21 mouse cellular contexts compared by ENCODE assay signal in genomic region chr17:80578041-80578440, GRCm38 (mm10). TPM values are rescaled to one million over a fixed set of nuclear protein-coding genes. Genes with fewer than 3 reads are reported as not detected.
DNase-seq lines count a peak whose midpoint lies in the region; ATAC-seq and TF ChIP-seq lines count a peak whose summit lies in the region.
"Had no signal": no experiment of that assay in that cellular context is flagged by ENCODE, and none has a peak within 500 bp of the region (broad histone marks: within the 10 kb centered on the region; RNA-seq: fewer than 3 reads in every experiment).

No protein-coding gene starts in this region.

- no peak for DNase-seq in hindbrain, embryonic 14.5 days (ENCODE audit: low spot score)
- DNase-seq in midbrain, embryonic 14.5 days, result no peak
- no peak for DNase-seq in midbrain, embryonic 10.5 days (ENCODE audit: low spot score)
- DNase-seq: adrenal gland, postnatal 10 days; cerebellum, adult 8-10 months; cerebellum, postnatal 36 days; embryo, embryonic 11 days; gastrocnemius, adult 2 months; kidney, adult 11 months; left cerebral cortex, postnatal 4 days; right cerebral cortex, postnatal 14 days had no signal

- TF ChIP-seq CTCF in intestine, postnatal 0 days (IDR thresholded peaks at IDR 0.05; ENCODE audit: low read depth), result no peak

- H3K36me3 ChIP-seq in forebrain, embryonic 15.5 days, result peaks cover 21% of the 10 kb centered on the region
- H3K36me3 ChIP-seq in forebrain, embryonic 13.5 days (ENCODE audit: poor library complexity, severe bottlenecking), result peaks cover 23% of the 10 kb centered on the region
- peaks cover 28% of the 10 kb centered on the region for H3K36me3 ChIP-seq in hindbrain, embryonic 14.5 days (replicated peaks; ENCODE audit: control insufficient read depth, insufficient read depth)
- peaks cover 21% of the 10 kb centered on the region for H3K36me3 ChIP-seq in hindbrain, embryonic 13.5 days
- peaks cover 22% of the 10 kb centered on the region for H3K36me3 ChIP-seq in midbrain, embryonic 14.5 days (ENCODE audit: control insufficient read depth, insufficient read depth, low read length)
- peaks cover 27% of the 10 kb centered on the region for H3K36me3 ChIP-seq in midbrain, embryonic 10.5 days
- H3K36me3 ChIP-seq in hindbrain, embryonic 16.5 days (ENCODE audit: control insufficient read depth, insufficient read depth, low read length), result peaks cover 9% of the 10 kb centered on the region; the same call in 1 of the 2 replicates
- peaks cover 17% of the 10 kb centered on the region for H3K36me3 ChIP-seq in intestine, postnatal 0 days (ENCODE audit: control insufficient read depth, insufficient read depth)

- no peak overlapping the region; the same call in 1 of the 2 replicates for H3K27ac ChIP-seq in forebrain, embryonic 15.5 days (replicated peaks)
- H3K27ac ChIP-seq in forebrain, embryonic 13.5 days, result no peak overlapping the region
- no peak overlapping the region for H3K27ac ChIP-seq in hindbrain, embryonic 14.5 days
- no peak overlapping the region for H3K27ac ChIP-seq in hindbrain, embryonic 13.5 days
- no peak overlapping the region for H3K27ac ChIP-seq in midbrain, embryonic 14.5 days (replicated peaks; ENCODE audit: low read depth, low read length)
- H3K27ac ChIP-seq in midbrain, embryonic 10.5 days (replicated peaks), result no peak overlapping the region
- no peak overlapping the region for H3K27ac ChIP-seq in hindbrain, embryonic 16.5 days (ENCODE audit: low read depth, low read length)
- no peak overlapping the region for H3K27ac ChIP-seq in intestine, postnatal 0 days (ENCODE audit: low read depth, low read length)
- H3K27ac ChIP-seq: embryonic facial prominence, embryonic 13.5 days; gastrocnemius, adult 2 months; kidney, embryonic 15.5 days; midbrain, embryonic 12.5 days; stomach, postnatal 0 days had no signal

- no peak overlapping the region for H3K9ac ChIP-seq in forebrain, embryonic 15.5 days (replicated peaks)
- no peak overlapping the region for H3K9ac ChIP-seq in forebrain, embryonic 13.5 days
- no peak overlapping the region for H3K9ac ChIP-seq in hindbrain, embryonic 14.5 days
- no peak overlapping the region for H3K9ac ChIP-seq in hindbrain, embryonic 13.5 days
- H3K9ac ChIP-seq in midbrain, embryonic 14.5 days (replicated peaks; ENCODE audit: low read length), result no peak overlapping the region
- no peak overlapping the region for H3K9ac ChIP-seq in hindbrain, embryonic 16.5 days (ENCODE audit: low read depth, low read length)
- H3K9ac ChIP-seq in intestine, postnatal 0 days (ENCODE audit: low read depth, low read length), result no peak overlapping the region
- H3K9ac ChIP-seq: kidney, embryonic 15.5 days had no signal

- ATAC-seq in forebrain, embryonic 15.5 days (replicated peaks), result no peak
- no peak for ATAC-seq in forebrain, embryonic 13.5 days
- no peak for ATAC-seq in hindbrain, embryonic 14.5 days (ENCODE audit: low FRiP score)
- no peak for ATAC-seq in hindbrain, embryonic 13.5 days (ENCODE audit: low FRiP score)
- no peak for ATAC-seq in midbrain, embryonic 14.5 days (ENCODE audit: low FRiP score, low TSS enrichment)
- ATAC-seq in hindbrain, embryonic 16.5 days, result no peak
- ATAC-seq in intestine, postnatal 0 days, result no peak

- H3K27me3 ChIP-seq in forebrain, embryonic 15.5 days, result no peaks in the 10 kb centered on the region
- no peaks in the 10 kb centered on the region for H3K27me3 ChIP-seq in forebrain, embryonic 13.5 days
- H3K27me3 ChIP-seq in hindbrain, embryonic 14.5 days (ENCODE audit: control insufficient read depth, insufficient read depth, low read length), result no peaks in the 10 kb centered on the region
- H3K27me3 ChIP-seq in hindbrain, embryonic 13.5 days, result no peaks in the 10 kb centered on the region
- peaks cover 3% of the 10 kb centered on the region; the same call in 1 of the 2 replicates for H3K27me3 ChIP-seq in midbrain, embryonic 14.5 days (ENCODE audit: control insufficient read depth, insufficient read depth, low read length)
- no peaks in the 10 kb centered on the region; the same call in 1 of the 2 replicates for H3K27me3 ChIP-seq in midbrain, embryonic 10.5 days (ENCODE audit: low read depth, poor library complexity, severe bottlenecking)
- H3K27me3 ChIP-seq in hindbrain, embryonic 16.5 days (replicated peaks; ENCODE audit: control insufficient read depth, insufficient read depth, low read length), result no peaks in the 10 kb centered on the region
- H3K27me3 ChIP-seq in intestine, postnatal 0 days (replicated peaks; ENCODE audit: control insufficient read depth, insufficient read depth, low read length), result no peaks in the 10 kb centered on the region
- H3K27me3 ChIP-seq: embryonic facial prominence, embryonic 13.5 days; kidney, embryonic 15.5 days; midbrain, embryonic 12.5 days had no signal

- H3K4me2 ChIP-seq in forebrain, embryonic 15.5 days (replicated peaks), result peak overlapping the region; percentile 82; the same call in 1 of the 2 replicates
- no peak overlapping the region for H3K4me2 ChIP-seq in forebrain, embryonic 13.5 days
- H3K4me2 ChIP-seq in hindbrain, embryonic 14.5 days (replicated peaks), result peak overlapping the region; percentile 88
- no peak overlapping the region for H3K4me2 ChIP-seq in hindbrain, embryonic 13.5 days
- peak overlapping the region; percentile 94; the same call in 1 of the 2 replicates for H3K4me2 ChIP-seq in midbrain, embryonic 14.5 days (ENCODE audit: low read length)
- H3K4me2 ChIP-seq in hindbrain, embryonic 16.5 days (ENCODE audit: low read length), result peak overlapping the region; percentile 96; the same call in 1 of the 2 replicates
- no peak overlapping the region for H3K4me2 ChIP-seq in intestine, postnatal 0 days (replicated peaks; ENCODE audit: low read depth)

- H3K4me3 ChIP-seq in forebrain, embryonic 15.5 days, result no peak overlapping the region
- no peak overlapping the region for H3K4me3 ChIP-seq in forebrain, embryonic 13.5 days
- H3K4me3 ChIP-seq in hindbrain, embryonic 14.5 days (replicated peaks; ENCODE audit: low read length), result no peak overlapping the region
- H3K4me3 ChIP-seq in hindbrain, embryonic 13.5 days, result no peak overlapping the region
- H3K4me3 ChIP-seq in midbrain, embryonic 14.5 days (replicated peaks; ENCODE audit: low read depth, low read length), result no peak overlapping the region
- no peak overlapping the region for H3K4me3 ChIP-seq in midbrain, embryonic 10.5 days
- H3K4me3 ChIP-seq in hindbrain, embryonic 16.5 days (ENCODE audit: low read length), result no peak overlapping the region
- no peak overlapping the region for H3K4me3 ChIP-seq in intestine, postnatal 0 days (ENCODE audit: low read depth, low read length)
- H3K4me3 ChIP-seq: erythroblast, embryonic 14.5 days had no signal

- 90% methylated on average over 1 of the region's 1 CpGs for WGBS in forebrain, embryonic 15.5 days
- WGBS in forebrain, embryonic 13.5 days, result 90% methylated on average over 1 of the region's 1 CpGs
- 89% methylated on average over 1 of the region's 1 CpGs for WGBS in hindbrain, embryonic 14.5 days
- whole genome bisulfite sequencing in hindbrain, embryonic 13.5 days, result 93% methylated on average over 1 of the region's 1 CpGs
- WGBS in midbrain, embryonic 14.5 days, result 95% methylated on average over 1 of the region's 1 CpGs
- WGBS in midbrain, embryonic 10.5 days, result 100% methylated on average over 1 of the region's 1 CpGs
- WGBS in hindbrain, embryonic 16.5 days, result 83% methylated on average over 1 of the region's 1 CpGs
- 93% methylated on average over 1 of the region's 1 CpGs for WGBS in intestine, postnatal 0 days

- H3K4me1 ChIP-seq in forebrain, embryonic 15.5 days, result peaks cover 10% of the 10 kb centered on the region; the same call in 1 of the 2 replicates
- H3K4me1 ChIP-seq in forebrain, embryonic 13.5 days, result peaks cover 17% of the 10 kb centered on the region; the same call in 1 of the 2 replicates
- H3K4me1 ChIP-seq in hindbrain, embryonic 14.5 days (replicated peaks; ENCODE audit: control insufficient read depth, insufficient read depth, low read length), result peaks cover 13% of the 10 kb centered on the region; the same call in 1 of the 2 replicates
- peaks cover 14% of the 10 kb centered on the region for H3K4me1 ChIP-seq in hindbrain, embryonic 13.5 days (replicated peaks)
- H3K4me1 ChIP-seq in midbrain, embryonic 14.5 days (ENCODE audit: control insufficient read depth, insufficient read depth, low read length), result peaks cover 7% of the 10 kb centered on the region
- peaks cover 14% of the 10 kb centered on the region for H3K4me1 ChIP-seq in midbrain, embryonic 10.5 days
- H3K4me1 ChIP-seq in hindbrain, embryonic 16.5 days (ENCODE audit: control insufficient read depth, insufficient read depth, low read depth, low read length), result peaks cover 8% of the 10 kb centered on the region
- H3K4me1 ChIP-seq in intestine, postnatal 0 days (replicated peaks; ENCODE audit: control insufficient read depth, insufficient read depth, low read length), result no peaks in the 10 kb centered on the region

- no peaks in the 10 kb centered on the region for H3K9me3 ChIP-seq in forebrain, embryonic 15.5 days
- no peaks in the 10 kb centered on the region for H3K9me3 ChIP-seq in forebrain, embryonic 13.5 days (replicated peaks)
- H3K9me3 ChIP-seq in hindbrain, embryonic 14.5 days (ENCODE audit: control insufficient read depth, low read length), result no peaks in the 10 kb centered on the region
- no peaks in the 10 kb centered on the region for H3K9me3 ChIP-seq in hindbrain, embryonic 13.5 days
- H3K9me3 ChIP-seq in midbrain, embryonic 14.5 days (ENCODE audit: control insufficient read depth, low read length), result no peaks in the 10 kb centered on the region
- no peaks in the 10 kb centered on the region for H3K9me3 ChIP-seq in midbrain, embryonic 10.5 days (replicated peaks)
- H3K9me3 ChIP-seq in hindbrain, embryonic 16.5 days (ENCODE audit: control insufficient read depth, low read length), result no peaks in the 10 kb centered on the region
- H3K9me3 ChIP-seq in intestine, postnatal 0 days (ENCODE audit: control insufficient read depth), result no peaks in the 10 kb centered on the region
- H3K9me3 ChIP-seq: embryonic facial prominence, embryonic 13.5 days; kidney, embryonic 15.5 days; midbrain, embryonic 12.5 days had no signal

RNA-seq across cellular contexts. Expression of gene Cdkl4, which starts 0.4 kb away (rescaled TPM):
- polyA plus RNA-seq in forebrain, embryonic 15.5 days (2015; fragmentation: Nextera tagmentation; extraction: Ambion mirVana), result 3.0 and 3.7 TPM in 2 replicates
- polyA plus RNA-seq in forebrain, embryonic 13.5 days (2015; fragmentation: Nextera tagmentation; extraction: Ambion mirVana), result 1.5 and 3.6 TPM in 2 replicates
- polyA plus RNA-seq in hindbrain, embryonic 14.5 days (2014; fragmentation: Nextera tagmentation; extraction: Ambion mirVana), result 7.0 and 7.3 TPM in 2 replicates
- 4.5 and 5.7 TPM in 2 replicates for polyA plus RNA-seq in hindbrain, embryonic 13.5 days (2015; fragmentation: Nextera tagmentation; extraction: Ambion mirVana)
- 3.2 and 3.7 TPM in 2 replicates for polyA plus RNA-seq in midbrain, embryonic 14.5 days (2014; fragmentation: Nextera tagmentation; extraction: Ambion mirVana)
- 1.8 and 2.0 TPM in 2 replicates for polyA plus RNA-seq in midbrain, embryonic 10.5 days (2016; fragmentation: Nextera tagmentation; extraction: Ambion mirVana)
- 7.3 and 7.9 TPM in 2 replicates for polyA plus RNA-seq in hindbrain, embryonic 16.5 days (2015; fragmentation: Nextera tagmentation; extraction: Ambion mirVana)
- 0.09 and 0.12 TPM in 2 replicates for polyA plus RNA-seq in intestine, postnatal 0 days (2015; fragmentation: Nextera tagmentation; extraction: Ambion mirVana)
- polyA plus RNA-seq: erythroblast, embryonic 14.5 days had no signal

Comparison
In these comparisons a context has a peak if more than half of its experiments do, and no peak if none do; other contexts are left out.
1. H3K4me2 ChIP-seq: peak in forebrain, embryonic 15.5 days (single experiment), hindbrain, embryonic 14.5 days (single experiment), midbrain, embryonic 14.5 days (single experiment) and hindbrain, embryonic 16.5 days (single experiment); none in forebrain, embryonic 13.5 days (single experiment), hindbrain, embryonic 13.5 days (single experiment) and intestine, postnatal 0 days (single experiment).